Mouse (Mus musculus) B cell, adult 2 months (primary cell): ENCODE data around the gene Bpifb1.
"Not testable (repeated sequence)": the region's sequence is repeated elsewhere in the genome, so short reads cannot be mapped to it uniquely, and the experiment has no call there.

ENCODE experiments used
- DNase-seq, 2 experiments: peaks; one replicate each; pipeline ENCODE4 v3.0.0; 2022

Gene Bpifb1

DNA sequence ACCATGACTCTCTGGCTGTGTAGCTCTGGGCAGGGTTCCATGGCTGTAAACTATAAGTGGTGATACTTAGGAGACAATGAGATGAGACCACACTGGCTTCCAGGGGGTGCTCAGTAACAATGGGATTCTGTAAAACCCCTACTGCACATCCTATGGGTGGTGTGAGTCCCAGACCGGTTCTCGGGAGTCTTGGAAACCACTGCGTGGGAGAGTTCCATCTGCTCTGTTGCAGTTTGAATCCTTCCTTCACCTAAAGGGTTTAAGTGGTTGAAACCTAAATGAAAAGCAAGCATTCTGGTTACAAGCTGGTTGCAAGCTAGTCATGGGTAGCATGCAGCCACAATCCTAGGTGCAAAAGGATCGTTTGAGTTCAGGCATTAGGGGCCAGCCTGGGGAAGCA lies 21.3 kb downstream of the Bpifb1 start:
- no peak for DNase-seq

DNA sequence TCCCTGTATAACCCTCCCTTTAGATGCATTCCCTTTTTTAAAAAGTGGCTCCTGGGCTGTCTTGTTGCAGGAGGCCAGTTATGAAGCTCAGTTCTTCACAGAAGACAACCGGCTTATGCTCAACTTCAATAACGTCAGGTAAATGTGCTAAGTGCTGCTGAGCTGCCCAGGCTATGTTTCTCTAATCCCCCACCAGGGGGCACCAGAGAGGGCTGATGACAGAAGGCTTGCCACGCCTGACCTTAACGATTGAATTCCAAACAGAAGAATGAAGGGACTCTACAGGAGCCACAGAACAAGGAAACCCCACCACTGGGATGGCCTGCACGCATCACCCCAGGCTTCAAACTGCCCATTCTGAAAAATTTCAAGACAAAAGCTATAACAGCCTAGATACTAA lies 24.6 kb downstream of the Bpifb1 start:
- peak; percentile 72 to 73 for DNase-seq

DNA sequence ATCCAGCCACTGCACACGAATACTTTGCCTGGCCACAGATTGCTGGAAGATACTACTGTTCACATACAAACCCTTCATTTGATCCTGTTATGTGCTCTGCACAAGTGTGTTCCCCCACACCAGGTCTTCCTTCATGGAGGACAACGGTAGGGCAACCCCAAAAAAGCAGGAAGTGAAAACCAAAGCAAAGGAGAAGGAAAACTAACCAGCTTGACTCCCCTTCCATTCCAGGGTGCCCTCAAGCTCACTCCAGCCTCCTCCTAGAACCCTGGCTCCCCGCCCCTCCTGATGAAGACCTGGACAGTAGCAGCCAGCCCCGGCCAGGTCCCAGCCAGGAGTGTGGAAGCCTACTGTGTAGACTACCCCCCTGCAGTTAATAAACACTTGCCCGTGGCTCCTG lies 29.3 kb downstream of the Bpifb1 start:
- DNase-seq: no peak

DNA sequence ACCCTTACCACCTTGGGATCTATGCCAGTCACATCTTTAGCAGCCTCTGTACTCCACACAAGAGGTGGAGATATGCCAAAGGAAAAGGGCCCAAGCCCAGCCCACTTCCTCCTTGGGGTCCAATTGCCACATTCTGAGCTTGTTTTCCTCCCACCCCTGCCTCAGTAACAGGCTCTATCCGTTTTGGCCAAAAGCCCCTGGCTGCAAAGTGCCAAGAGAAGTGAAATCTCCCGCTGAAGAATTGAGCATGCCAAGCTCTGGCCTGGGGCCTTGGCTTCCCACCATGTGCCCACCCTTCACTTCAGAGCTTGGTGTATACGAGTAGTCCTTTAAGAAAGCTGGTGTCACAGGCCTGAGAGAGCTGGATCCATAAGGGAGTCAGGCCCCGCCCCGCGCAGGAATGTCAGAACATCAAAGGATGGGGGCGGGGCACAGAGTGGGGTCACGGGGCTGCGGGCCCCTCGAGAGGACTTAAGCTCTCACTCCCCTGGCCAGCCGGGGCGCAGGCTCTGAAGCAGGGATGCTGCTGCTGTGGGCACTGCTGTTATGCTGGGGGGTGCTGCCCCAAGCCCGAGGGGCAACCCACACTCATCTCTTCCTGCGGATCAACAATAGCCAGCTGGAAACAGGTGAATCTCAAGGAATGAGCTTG lies 32.8 kb downstream of the Bpifb1 start, which contains the start of gene Bpifb5:
TSS of gene Bpifb5 (plus strand) at position 478 of the 652 bp plus-strand sequence.
- no peak for DNase-seq

DNA sequence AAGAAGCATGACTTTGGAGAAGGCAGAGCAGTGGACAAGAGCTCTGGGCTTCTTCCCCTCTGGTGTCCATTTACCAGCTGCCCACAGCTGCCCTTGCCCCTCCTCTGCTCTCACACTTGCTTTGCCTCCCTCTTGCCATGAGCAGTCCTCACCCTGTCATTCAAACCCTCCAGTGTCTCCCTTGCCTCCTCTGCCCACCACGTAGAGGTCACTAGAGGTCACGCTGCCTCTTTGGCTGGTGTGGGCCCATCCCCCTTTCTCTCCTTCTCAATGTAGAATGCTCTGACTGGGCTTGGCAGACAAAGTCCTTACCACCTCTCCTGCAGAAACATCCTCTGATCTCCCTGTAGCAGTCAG lies 33.3 kb downstream of the Bpifb1 start:
- no peak for DNase-seq

DNA sequence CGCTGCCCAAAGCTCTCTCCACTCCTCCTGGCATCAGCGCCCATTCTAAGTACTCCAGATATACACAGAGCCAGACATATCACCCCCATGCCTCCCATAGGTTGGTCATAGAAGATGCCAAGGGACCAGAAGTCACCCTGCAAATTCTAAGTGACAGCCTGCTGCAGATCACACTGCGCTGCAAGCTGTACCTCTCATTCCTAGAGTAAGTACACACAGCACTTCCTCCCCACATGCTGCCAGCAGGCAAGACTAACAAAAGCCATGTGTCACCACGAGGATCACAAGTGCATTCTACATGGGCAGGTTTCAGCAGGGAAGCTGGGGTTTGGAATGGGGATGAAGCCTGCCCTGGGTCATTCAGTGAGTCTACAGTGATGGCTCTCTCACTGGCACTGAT lies 36.4 kb downstream of the Bpifb1 start:
- DNase-seq: no peak

DNA sequence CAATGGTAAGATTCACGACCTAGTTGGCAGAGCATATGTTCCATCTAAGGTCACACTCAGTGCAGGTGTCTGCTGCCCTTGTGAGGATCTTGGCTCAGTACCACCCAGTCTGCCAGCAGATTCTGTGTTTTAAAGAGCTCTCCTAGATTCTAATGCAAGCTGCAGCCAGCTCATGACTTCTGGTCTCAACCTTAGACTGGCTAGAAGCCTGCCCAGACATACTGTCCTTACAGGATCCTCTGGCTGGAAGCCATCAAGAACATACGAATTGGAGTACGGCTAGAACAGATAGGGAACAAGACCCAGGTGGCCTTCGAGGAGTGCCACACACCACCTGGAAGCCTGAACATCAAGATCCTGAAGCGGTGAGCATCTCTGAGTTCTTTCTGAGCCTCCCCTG lies 37.2 kb downstream of the Bpifb1 start:
- no peak for DNase-seq

DNA sequence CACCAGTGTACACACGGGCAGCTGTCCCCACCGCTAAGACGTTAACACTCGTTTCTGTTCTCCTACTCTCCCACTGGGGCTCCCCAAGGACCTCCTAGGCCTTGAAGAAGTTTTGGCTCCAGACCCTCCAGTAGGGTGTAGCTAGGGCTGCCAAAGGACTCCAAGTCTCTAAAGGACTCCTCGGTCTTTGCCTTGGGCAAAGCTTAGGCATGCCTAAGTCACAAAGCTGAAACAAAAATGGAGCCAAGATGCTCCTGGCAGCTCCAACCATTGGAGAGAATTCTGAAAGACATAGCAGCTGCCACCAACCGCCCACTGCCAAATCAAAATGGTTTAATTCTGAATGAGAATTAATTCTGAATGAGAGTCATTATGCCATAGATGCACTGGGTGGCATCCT lies 42.8 kb downstream of the Bpifb1 start:
- DNase-seq: no peak

DNA sequence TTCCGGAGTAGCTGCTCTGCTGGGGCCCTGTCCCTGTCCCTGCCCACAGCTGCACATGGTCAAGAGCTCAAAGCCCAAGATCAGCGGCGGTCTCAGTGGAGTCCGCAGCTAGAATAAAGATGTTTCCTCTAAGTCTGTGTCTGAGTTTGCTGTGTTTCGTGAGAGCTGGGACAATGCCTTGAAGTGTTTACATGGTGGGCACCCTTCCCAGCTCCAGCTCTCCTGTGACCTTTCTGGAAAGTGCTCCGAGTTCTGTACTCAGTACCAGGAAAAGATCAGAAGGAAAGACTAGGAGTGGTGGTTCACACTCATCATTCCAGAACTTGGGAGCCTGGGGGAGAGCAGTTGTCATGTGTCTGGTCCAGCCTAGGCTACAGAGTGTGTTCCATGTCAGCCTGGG lies 50.2 kb downstream of the Bpifb1 start:
- no peak for DNase-seq

DNA sequence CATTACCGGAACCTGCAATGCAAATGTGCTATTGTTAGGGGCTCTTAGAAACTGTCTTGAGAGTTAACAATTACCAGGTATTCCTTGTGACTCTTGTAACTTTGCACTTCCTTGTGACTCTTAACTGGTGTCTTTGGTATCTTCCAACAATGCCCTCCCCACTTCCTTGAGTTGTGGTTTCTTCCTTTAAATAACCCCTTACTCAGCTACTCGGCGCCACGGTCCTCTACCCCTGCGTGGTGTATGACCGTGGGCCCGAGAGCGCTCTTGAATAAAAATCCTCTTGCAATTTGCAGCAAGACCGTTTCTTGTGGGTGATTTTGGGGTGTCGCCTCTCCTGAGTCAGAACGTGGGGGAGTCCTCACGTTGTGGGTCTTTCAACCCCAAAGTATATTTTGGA lies 52.1 kb downstream of the Bpifb1 start:
- DNase-seq: not testable (repeated sequence)

DNA sequence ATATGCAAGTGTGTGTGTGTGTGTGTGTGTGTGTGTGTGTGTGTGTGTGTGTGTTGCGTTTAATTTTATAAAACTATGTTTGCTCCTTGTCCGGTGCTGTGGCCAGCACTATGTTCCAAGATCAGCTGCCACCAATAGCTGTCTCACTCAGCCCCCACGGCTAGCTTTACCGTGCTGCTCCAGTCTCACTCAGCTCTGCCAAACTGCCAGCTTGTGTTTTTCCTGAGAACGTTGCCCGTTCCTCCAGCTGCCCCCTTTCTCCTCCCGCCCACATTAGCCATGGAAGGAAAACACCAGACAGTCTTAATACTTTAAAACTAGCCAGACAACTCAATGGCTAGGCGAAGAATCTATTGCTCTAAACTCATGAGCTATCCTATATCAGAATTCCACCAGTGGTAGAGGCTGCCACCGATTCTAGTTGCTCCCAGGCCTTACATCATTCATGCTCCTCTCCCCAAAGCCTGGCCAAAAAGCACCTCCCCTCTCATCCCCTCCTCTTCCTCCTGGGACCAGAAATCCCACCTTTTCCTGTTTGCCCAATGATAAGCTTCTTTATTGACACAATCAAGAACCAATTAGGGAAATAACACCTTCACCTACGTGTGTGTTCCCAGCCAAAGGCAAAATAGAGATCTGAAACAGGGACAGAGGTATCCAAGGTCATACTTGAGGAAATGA lies 52.9 kb downstream of the Bpifb1 start:
- no peak for DNase-seq

DNA sequence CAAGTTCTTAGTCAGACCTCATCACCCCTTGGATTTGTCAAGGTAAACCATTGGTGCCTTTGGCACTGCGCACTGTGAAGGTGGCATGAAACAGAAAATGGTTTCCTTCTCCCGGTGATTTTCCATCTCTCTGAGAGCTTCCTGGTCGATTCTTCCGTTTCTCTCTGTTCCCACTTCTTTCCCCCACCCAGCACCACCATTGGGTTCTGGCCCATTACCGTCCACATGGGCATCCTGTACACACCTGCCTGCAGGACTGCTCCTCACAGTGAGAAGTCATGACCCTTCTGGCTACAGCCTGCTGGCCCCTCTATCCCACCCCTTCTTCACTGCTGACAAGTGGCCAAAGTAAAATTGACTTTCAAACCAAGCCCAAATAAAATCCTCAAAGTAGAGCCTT lies 54.7 kb downstream of the Bpifb1 start:
- DNase-seq: no peak

DNA sequence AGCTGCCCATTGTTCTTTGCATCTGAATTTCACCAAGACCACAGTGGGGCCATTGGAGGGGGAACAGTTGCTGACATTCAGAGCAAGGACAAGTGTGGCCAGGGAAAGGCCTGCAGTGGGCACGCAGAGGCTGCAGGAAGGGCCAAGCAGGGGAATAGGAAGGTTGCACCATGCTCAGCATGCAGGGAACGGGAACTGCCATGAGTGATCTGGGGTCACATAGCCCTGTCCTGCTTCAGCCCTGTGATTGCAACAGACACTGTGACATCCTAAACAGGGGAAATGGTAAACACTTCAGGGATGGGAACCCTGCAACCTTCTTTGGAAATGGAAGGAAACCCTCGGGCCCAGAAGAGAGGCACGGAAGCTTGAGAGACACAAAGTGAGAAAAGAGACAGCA lies 64.6 kb downstream of the Bpifb1 start:
- DNase-seq: not testable (repeated sequence)

DNA sequence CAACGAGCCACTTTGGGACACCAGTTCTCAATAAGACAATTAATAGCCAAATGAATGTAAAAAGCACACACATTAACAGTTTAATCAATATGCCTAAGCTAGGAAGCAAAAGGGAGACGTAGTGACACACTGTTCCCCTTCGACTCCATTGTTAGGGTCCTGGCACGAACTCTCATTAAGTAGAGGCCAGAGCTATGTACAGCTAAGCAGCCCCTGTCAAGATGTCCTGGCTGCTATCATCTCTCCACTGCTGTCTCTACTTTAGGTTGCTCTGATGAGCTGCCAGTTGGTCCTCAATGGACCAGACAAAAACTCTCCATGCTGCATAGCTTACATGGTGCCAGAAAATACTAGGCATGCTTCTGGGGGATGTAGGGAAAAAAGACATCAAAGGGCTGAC lies 65.2 kb downstream of the Bpifb1 start:
- DNase-seq: no peak

DNA sequence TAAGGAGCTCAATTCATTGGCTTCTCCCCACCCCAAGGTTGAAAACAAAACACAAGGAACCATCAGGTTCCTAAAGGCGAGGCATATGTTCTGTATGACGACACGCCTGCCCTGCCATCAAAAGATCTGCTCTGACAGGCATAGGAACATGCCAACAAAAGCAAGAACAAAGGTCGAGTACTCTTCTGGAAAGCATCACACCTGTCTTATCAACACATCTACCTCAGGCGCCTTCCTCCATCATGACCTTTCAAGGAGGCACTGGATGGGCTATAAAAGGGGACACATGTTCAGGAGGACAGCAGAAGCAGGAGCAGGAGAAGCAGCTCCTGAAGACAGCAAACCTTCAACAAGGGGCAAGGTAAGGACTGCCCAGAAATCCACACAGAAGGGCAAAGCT lies 66.9 kb downstream of the Bpifb1 start, which contains the start of gene Bpifb9a:
TSS of gene Bpifb9a (plus strand) at position 301 of the 400 bp plus-strand sequence.
- DNase-seq: not testable (repeated sequence)

DNA sequence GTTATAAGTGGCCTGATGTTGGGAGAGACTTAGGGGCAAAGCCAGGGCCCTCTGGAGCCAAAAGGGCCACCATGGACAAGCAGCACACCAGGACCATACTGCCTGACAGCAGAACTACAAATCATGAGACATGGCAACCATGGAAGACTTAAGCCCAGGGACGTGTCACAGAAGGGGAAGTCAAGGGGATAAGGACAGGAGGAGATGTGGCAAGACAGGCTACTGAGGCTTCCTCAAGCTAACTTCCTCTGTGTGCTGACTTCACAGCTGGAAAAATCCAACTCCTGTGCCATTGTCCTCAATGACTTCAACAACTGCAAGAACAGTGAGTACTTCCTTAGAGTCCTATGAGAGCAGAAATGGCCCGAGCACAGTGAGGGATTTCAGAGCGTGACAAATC lies 73.8 kb downstream of the Bpifb1 start:
- not testable (repeated sequence) for DNase-seq
